Mouse (Mus musculus) brown adipose tissue, adult 24 weeks (tissue): ENCODE data around the gene Xlr4b. TPM values are rescaled to one million over a fixed set of nuclear protein-coding genes. Genes with fewer than 3 reads are reported as not detected.
"Not testable (repeated sequence)": the region's sequence is repeated elsewhere in the genome, so short reads cannot be mapped to it uniquely, and the experiment has no call there.

Source experiments
- H3K27ac ChIP-seq: fragments of 200-500 bp; replicated peaks from 2 replicates; pipeline ENCODE4 v1.5.1; 2012; ENCODE audit warnings: low read depth, mild to moderate bottlenecking, low read length
- H3K4me1 ChIP-seq: fragments of 200-500 bp; 2 replicates; pipeline ENCODE4 v1.6.1; 2012; ENCODE audit warnings: low read length, mixed read lengths; ENCODE audit not compliant: control insufficient read depth, insufficient read depth, insufficient read length
- H3K4me3 ChIP-seq: fragments of 200-500 bp; 2 replicates; pipeline ENCODE4 v1.5.1; 2012; ENCODE audit warnings: low read depth, mild to moderate bottlenecking, low read length, moderate library complexity; ENCODE audit not compliant: insufficient read depth
- polyA plus RNA-seq: library from polyadenylated mRNA; stranded (reverse); fragments of >200 nt; gene quantifications from 2 replicates; pipeline ENCODE4 v1.2.4, GENCODE M21; 2012; ENCODE audit not compliant: missing spikeins, insufficient read depth, insufficient read length

Gene Xlr4b
- 3.8 TPM in 1 of 2 replicates, not detected in the other for polyA plus RNA-seq

DNA sequence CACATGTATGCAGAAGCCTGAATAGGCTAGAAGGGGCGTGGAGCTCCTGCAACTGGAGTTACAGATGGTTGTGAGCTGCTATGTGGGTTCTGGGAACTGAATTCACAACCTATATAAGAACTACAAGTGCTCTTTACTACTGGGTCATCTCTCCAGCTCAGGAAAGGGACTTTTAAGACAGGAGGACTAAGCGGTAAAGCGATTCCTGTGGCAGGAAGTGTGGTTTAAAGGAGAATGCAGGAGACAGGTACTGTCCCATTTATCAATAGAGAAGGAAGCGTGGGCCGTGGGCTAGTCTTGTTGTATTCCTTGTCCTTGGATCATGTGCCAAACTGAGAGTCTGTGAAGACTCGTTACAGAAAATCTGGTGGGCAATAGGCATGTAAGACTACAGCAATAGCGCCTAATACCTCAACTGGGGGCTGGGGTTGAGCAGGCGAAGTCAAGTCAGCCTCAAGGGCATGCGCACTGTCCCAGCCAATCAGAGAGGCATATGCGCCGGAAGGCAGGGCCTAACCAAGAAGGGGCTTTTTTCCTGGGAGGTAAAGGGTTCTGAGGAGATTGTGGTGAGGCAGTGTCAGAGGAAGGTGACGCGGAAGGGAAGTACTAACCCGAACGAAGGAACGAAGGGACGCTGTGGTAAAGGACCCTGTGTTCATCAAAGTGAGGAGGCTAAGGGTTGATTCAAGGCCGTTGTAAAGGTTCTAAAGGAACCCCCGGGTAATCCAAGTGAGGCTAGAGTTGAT lies at the start of gene Xlr4b:
Gene Xlr4b, plus strand, starts transcription at position 515 of the 746 bp plus-strand sequence.
- not testable (repeated sequence) for H3K4me1 ChIP-seq, H3K4me3 ChIP-seq

DNA sequence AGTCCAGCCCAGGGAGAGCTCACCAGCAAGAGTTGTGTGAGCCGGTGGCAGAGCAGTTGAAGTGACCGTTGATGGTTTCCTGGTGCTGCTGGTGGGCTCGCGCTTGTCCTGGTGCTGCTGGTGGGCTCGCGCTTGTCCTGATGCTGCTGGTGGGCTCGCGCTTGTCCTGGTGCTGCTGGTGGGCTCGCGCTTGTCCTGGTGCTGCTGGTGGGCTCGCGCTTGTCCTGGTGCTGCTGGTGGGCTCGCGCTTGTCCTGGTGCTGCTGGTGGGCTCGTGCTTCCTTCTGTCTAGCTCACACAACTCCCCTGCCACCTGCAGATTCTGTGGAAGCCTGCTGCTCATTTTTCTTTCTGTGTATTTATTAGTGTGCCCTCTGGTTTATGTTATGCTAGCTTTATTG lies 37.2 kb upstream of the Xlr4b start, which contains the start of gene Spin2d:
Gene Spin2d, minus strand, starts transcription at position 101 of the 400 bp plus-strand sequence.
- H3K27ac ChIP-seq, H3K4me3 ChIP-seq, H3K4me1 ChIP-seq: not testable (repeated sequence)

More for the DNA sequence above, at the start of gene Xlr4b:
- H3K27ac ChIP-seq = not testable (repeated sequence)

DNA sequence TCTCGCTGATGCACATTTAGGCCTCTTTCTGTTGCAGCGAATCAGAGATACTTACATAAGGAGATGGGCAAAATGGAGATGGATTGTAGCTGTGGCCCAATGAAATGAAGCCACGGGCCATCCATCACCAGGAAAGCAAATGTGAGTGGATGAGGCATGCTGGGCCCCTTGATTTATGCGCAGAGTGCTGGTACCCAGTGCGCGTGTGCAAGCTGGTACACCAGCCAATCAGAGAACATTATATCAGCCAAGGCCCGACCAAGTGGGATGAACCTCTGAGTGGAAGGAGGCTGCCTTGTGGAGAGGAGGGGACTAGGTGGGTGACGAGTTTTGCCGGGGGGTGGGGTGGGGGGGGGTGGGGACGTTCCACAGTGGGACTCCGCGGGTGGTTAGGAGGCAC lies 22.2 kb upstream of the Xlr4b start, which contains the start of gene Xlr3b:
Gene Xlr3b, plus strand, starts transcription at position 274 of the 400 bp plus-strand sequence.
- not testable (repeated sequence) for H3K27ac ChIP-seq, H3K4me1 ChIP-seq, H3K4me3 ChIP-seq

- H3K4me1 ChIP-seq = no peaks in the 10 kb centered on the region
- H3K27ac ChIP-seq = no peak overlapping the region
- no peak overlapping the region for H3K4me3 ChIP-seq
Measured at GRCm38 (mm10) chrX:73225365-73225764, 11.2 kb downstream of the Xlr4b start.

- H3K27ac ChIP-seq = peak within 1 kb of the TSS; percentile 91
- peak within 1 kb of the TSS; percentile 90 for H3K4me3 ChIP-seq
- no peaks in the 10 kb centered on the region for H3K4me1 ChIP-seq
Measured at GRCm38 (mm10) chrX:73227914-73228605, 13.9 kb downstream of the Xlr4b start, which contains the start of gene F8a. Gene F8a (plus strand): TSS chrX:73228291.

DNA sequence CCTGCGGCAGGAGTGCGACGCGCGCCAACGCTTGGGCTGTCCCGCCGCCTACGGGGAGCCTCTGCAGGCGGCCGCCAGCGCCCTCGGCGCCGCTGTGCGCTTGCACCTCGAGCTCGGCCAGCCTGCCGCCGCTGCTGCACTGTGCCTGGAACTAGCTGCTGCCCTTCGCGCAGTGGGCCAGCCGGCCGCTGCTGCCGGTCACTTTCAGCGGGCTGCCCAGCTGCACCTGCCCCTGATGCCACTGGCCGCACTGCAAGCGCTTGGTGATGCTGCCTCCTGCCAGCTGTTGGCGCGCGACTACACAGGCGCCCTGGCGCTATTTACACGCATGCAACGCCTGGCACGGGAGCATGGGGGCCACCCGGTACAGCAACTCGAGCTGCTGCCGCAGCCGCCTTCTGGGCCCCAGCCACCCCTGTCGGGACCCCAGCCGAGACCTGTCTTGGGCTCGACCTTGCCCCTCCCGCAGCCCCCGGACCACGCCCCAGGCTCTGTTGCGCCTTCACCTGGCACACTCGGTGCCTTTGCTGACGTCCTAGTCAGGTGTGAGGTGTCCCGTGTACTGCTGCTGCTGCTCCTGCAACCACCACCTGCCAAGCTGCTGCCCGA lies 14.6 kb downstream of the Xlr4b start:
- H3K4me1 ChIP-seq = no peaks in the 10 kb centered on the region
- H3K4me3 ChIP-seq = peak overlapping the region; percentile 90
- H3K27ac ChIP-seq = peak overlapping the region; percentile 91

DNA sequence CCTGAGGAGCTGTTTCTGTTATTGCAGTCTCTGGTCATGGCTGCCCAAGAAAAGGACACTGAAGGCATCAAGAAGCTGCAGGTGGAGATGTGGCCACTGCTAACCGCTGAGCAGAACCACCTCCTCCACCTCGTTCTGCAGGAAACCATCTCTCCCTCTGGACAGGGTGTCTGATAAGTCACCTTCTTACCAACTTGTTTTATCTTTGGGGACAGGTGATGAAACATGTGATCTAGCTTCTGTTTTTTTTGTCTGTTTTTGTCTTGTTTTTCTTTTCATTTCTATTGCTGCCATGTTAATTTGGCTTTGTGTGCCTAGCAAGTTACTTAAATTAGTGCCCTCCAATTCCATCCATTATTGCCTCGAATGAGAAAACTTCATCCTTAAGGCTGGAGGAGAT lies 15.2 kb downstream of the Xlr4b start:
- Histone ChIP-seq H3K4me1 (no peaks in the 10 kb centered on the region), H3K4me3 (peak overlapping the region; percentile 90), H3K27ac (no peak overlapping the region)

- H3K27ac ChIP-seq, H3K4me1 ChIP-seq, H3K4me3 ChIP-seq: not testable (repeated sequence)
Measured at GRCm38 (mm10) chrX:73242821-73243325, 28.7 kb downstream of the Xlr4b start, which contains the start of gene Xlr4c. Gene Xlr4c (minus strand): TSS chrX:73243130.

- not testable (repeated sequence) for H3K4me1 ChIP-seq, H3K27ac ChIP-seq, H3K4me3 ChIP-seq
Measured at GRCm38 (mm10) chrX:73262428-73262827, 48.3 kb downstream of the Xlr4b start.

GRCm38 (mm10) chrX:73265270-73265669 lies 51.1 kb downstream of the Xlr4b start, which contains the start of gene Xlr3c:
Gene Xlr3c (minus strand): TSS chrX:73265390.
- H3K4me1 ChIP-seq = not testable (repeated sequence)

More at GRCm38 (mm10) chrX:73265270-73265669, 51.1 kb downstream of the Xlr4b start, which contains the start of gene Xlr3c:
- H3K4me3 ChIP-seq, H3K27ac ChIP-seq: not testable (repeated sequence)

Other genes starting within 250 kb of the Xlr4b start
- gene Zfp185, start 227.0 kb upstream of the Xlr4b start, polyA plus RNA-seq = 6.0 and 7.1 TPM in 2 replicates
- gene Pnma5, start 177.2 kb upstream of the Xlr4b start, polyA plus RNA-seq = not detected in 2 replicates
- gene Pnma3, start 149.5 kb upstream of the Xlr4b start, polyA plus RNA-seq = not detected in 2 replicates
- 5.0 TPM in 1 of 2 replicates, not detected in the other for gene Xlr4a, start 131.9 kb upstream of the Xlr4b start, polyA plus RNA-seq
- 1.3 and 3.2 TPM in 2 replicates for gene Xlr3a, start 117.2 kb upstream of the Xlr4b start, polyA plus RNA-seq
- gene Gm14685, start 97.3 kb upstream of the Xlr4b start, polyA plus RNA-seq = not detected in 2 replicates
- 1.3 TPM in 1 of 2 replicates, not detected in the other for gene Xlr5b, start 65.5 kb upstream of the Xlr4b start, polyA plus RNA-seq
- gene DXBay18, start 64.9 kb upstream of the Xlr4b start, polyA plus RNA-seq = 0.55 TPM in 1 of 2 replicates, not detected in the other
- gene Spin2d, start 37.3 kb upstream of the Xlr4b start, polyA plus RNA-seq = not detected in 2 replicates
- gene Xlr3b, start 22.1 kb upstream of the Xlr4b start, polyA plus RNA-seq = 4.6 and 10.4 TPM in 2 replicates
- 4.4 and 5.8 TPM in 2 replicates for gene F8a, start 14.0 kb downstream of the Xlr4b start, polyA plus RNA-seq
- not detected in 2 replicates for gene Xlr4c, start 28.8 kb downstream of the Xlr4b start, polyA plus RNA-seq
- gene Xlr3c, start 51.1 kb downstream of the Xlr4b start, polyA plus RNA-seq = 1.9 TPM in 1 of 2 replicates, not detected in the other
- not detected in 2 replicates for gene Xlr5a, start 78.6 kb downstream of the Xlr4b start, polyA plus RNA-seq
- not detected in 2 replicates for gene Xlr5c, start 78.6 kb downstream of the Xlr4b start, polyA plus RNA-seq
- gene Gm45015, start 122.5 kb downstream of the Xlr4b start, polyA plus RNA-seq = not detected in 2 replicates
- gene Zfp275, start 128.3 kb downstream of the Xlr4b start, polyA plus RNA-seq = 2.4 and 2.8 TPM in 2 replicates
- gene Gm18336, start 184.4 kb downstream of the Xlr4b start, polyA plus RNA-seq = not detected in 2 replicates
- not detected in 2 replicates for gene Zfp92, start 196.8 kb downstream of the Xlr4b start, polyA plus RNA-seq
- not detected in 2 replicates for gene Trex2, start 221.0 kb downstream of the Xlr4b start, polyA plus RNA-seq
- 9.6 and 14.9 TPM in 2 replicates for gene Haus7, start 244.7 kb downstream of the Xlr4b start, polyA plus RNA-seq